8 mouse cellular contexts compared by ENCODE assay signal in genomic region chr10:94397833-94398596, GRCm38 (mm10).
DNase-seq lines count a peak whose midpoint lies in the region; ATAC-seq and TF ChIP-seq lines count a peak whose summit lies in the region.
"Had no signal": no experiment of that assay in that cellular context is flagged by ENCODE, and none has a peak within 500 bp of the region (broad histone marks: within the 10 kb centered on the region; RNA-seq: fewer than 3 reads in every experiment).

No protein-coding gene starts in this region.

- no peak overlapping the region for H3K9ac ChIP-seq in hindbrain, postnatal 0 days (replicated peaks; ENCODE audit: low read length)
- H3K9ac ChIP-seq in hindbrain, embryonic 11.5 days (ENCODE audit: low read depth, low read length): no peak overlapping the region
- no peak overlapping the region for H3K9ac ChIP-seq in lung, postnatal 0 days (replicated peaks; ENCODE audit: low read depth)
- H3K9ac ChIP-seq: liver, embryonic 15.5 days had no signal

- H3K36me3 ChIP-seq in hindbrain, postnatal 0 days (ENCODE audit: insufficient read depth, low read length): no peaks in the 10 kb centered on the region
- no peaks in the 10 kb centered on the region for H3K36me3 ChIP-seq in hindbrain, embryonic 11.5 days (ENCODE audit: control insufficient read depth, insufficient read depth, low read length)
- H3K36me3 ChIP-seq in lung, postnatal 0 days (ENCODE audit: insufficient read depth, low read length): no peaks in the 10 kb centered on the region
- H3K36me3 ChIP-seq: liver, embryonic 15.5 days had no signal

- peak; percentile 22 for TF ChIP-seq EP300 in lung, postnatal 0 days (IDR thresholded peaks at IDR 0.05)

- 0 out of 2 replicates have a peak, but pooled peaks have one; percentile 21 for ATAC-seq in hindbrain, postnatal 0 days
- no peak for ATAC-seq in hindbrain, embryonic 11.5 days (ENCODE audit: low FRiP score)
- peak; percentile 74 for ATAC-seq in lung, postnatal 0 days
- ATAC-seq in erythroid progenitor cell, adult 5-6 weeks (replicated peaks; ENCODE audit: low FRiP score, poor library complexity, severe bottlenecking): no peak

- H3K27me3 ChIP-seq in hindbrain, postnatal 0 days (ENCODE audit: insufficient read depth, low read length): no peaks in the 10 kb centered on the region
- no peaks in the 10 kb centered on the region for H3K27me3 ChIP-seq in hindbrain, embryonic 11.5 days (ENCODE audit: control insufficient read depth, insufficient read depth, low read length)
- H3K27me3 ChIP-seq in lung, postnatal 0 days (replicated peaks; ENCODE audit: insufficient read depth, low read length): no peaks in the 10 kb centered on the region
- H3K27me3 ChIP-seq: liver, embryonic 15.5 days had no signal

- no peaks in the 10 kb centered on the region for H3K4me1 ChIP-seq in hindbrain, postnatal 0 days (ENCODE audit: insufficient read depth, low read length)
- no peaks in the 10 kb centered on the region for H3K4me1 ChIP-seq in hindbrain, embryonic 11.5 days (replicated peaks; ENCODE audit: control insufficient read depth, insufficient read depth, low read length)
- H3K4me1 ChIP-seq in lung, postnatal 0 days (ENCODE audit: insufficient read depth, low read depth, low read length): no peaks in the 10 kb centered on the region
- H3K4me1 ChIP-seq: liver, embryonic 15.5 days had no signal

- intact Hi-C loops in left cerebral cortex, postnatal 10 days (cut with DNase I): loop anchor here (10.0 kb wide), 1 partner anchor 343 kb away; no protein-coding TSS in a partner anchor

- no peak overlapping the region for H3K4me3 ChIP-seq in hindbrain, postnatal 0 days (ENCODE audit: low read length)
- no peak overlapping the region for H3K4me3 ChIP-seq in hindbrain, embryonic 11.5 days (ENCODE audit: low read depth, low read length)
- H3K4me3 ChIP-seq in lung, postnatal 0 days (ENCODE audit: low read depth, low read length): no peak overlapping the region
- H3K4me3 ChIP-seq: liver, embryonic 15.5 days had no signal

- no peak for TF ChIP-seq CTCF in hindbrain, postnatal 0 days (IDR thresholded peaks at IDR 0.05; ENCODE audit: low read depth)
- TF ChIP-seq CTCF in lung, postnatal 0 days (IDR thresholded peaks at IDR 0.05): no peak

- WGBS in hindbrain, postnatal 0 days: 50% methylated on average over 11 of the region's 11 CpGs
- 77% methylated on average over 11 of the region's 11 CpGs for WGBS in hindbrain, embryonic 11.5 days
- 39% methylated on average over 11 of the region's 11 CpGs for WGBS in lung, postnatal 0 days

- no peak for DNase-seq in hindbrain, postnatal 0 days (ENCODE audit: low spot score)
- DNase-seq in hindbrain, embryonic 11.5 days (ENCODE audit: low spot score): no peak
- peak; percentile 26 for DNase-seq in cerebellum, adult 9-10 months
- DNase-seq in heart, adult 9 months (ENCODE audit: low spot score in 2 of 2): peak; percentile 48 to 67
- DNase-seq in lung, postnatal 0 days (ENCODE audit: low spot score): peak; percentile 78
- DNase-seq in left cerebral cortex, postnatal 10 days (ENCODE audit: extremely low spot score in 1 of 2, low spot score in 2 of 2): no peak

- H3K9me3 ChIP-seq in hindbrain, postnatal 0 days (ENCODE audit: low read length): no peaks in the 10 kb centered on the region
- H3K9me3 ChIP-seq in hindbrain, embryonic 11.5 days (ENCODE audit: control insufficient read depth, low read length): no peaks in the 10 kb centered on the region
- no peaks in the 10 kb centered on the region for H3K9me3 ChIP-seq in lung, postnatal 0 days (ENCODE audit: low read length)
- H3K9me3 ChIP-seq: liver, embryonic 15.5 days had no signal

- H3K27ac ChIP-seq in hindbrain, postnatal 0 days: no peak overlapping the region
- no peak overlapping the region for H3K27ac ChIP-seq in hindbrain, embryonic 11.5 days (ENCODE audit: low read depth, low read length)
- H3K27ac ChIP-seq in lung, postnatal 0 days (ENCODE audit: low read length): no peak overlapping the region
- H3K27ac ChIP-seq: liver, embryonic 15.5 days had no signal

- H3K4me2 ChIP-seq in hindbrain, postnatal 0 days (ENCODE audit: low read depth, low read length): no peak overlapping the region
- no peak overlapping the region for H3K4me2 ChIP-seq in hindbrain, embryonic 11.5 days (replicated peaks; ENCODE audit: low read depth, low read length)
- no peak overlapping the region for H3K4me2 ChIP-seq in lung, postnatal 0 days (replicated peaks; ENCODE audit: low read depth, low read length)
- H3K4me2 ChIP-seq: liver, embryonic 15.5 days had no signal

Comparison
In these comparisons a context has a peak if more than half of its experiments do, and no peak if none do; other contexts are left out.
1. ATAC-seq: peak in hindbrain, postnatal 0 days (single experiment) and lung, postnatal 0 days (single experiment); none in hindbrain, embryonic 11.5 days (single experiment) and erythroid progenitor cell, adult 5-6 weeks (single experiment).
2. DNase-seq: peak in cerebellum, adult 9-10 months (single experiment), heart, adult 9 months (2 of 2) and lung, postnatal 0 days (single experiment); none in hindbrain, postnatal 0 days (single experiment), hindbrain, embryonic 11.5 days (single experiment) and left cerebral cortex, postnatal 10 days (0 of 2).